Mouse (Mus musculus): ENCODE data around the gene Cela1. TPM values are rescaled to one million over a fixed set of nuclear protein-coding genes. Genes with fewer than 3 reads are reported as not detected.

Cela1 gene
- 1 to 10 TPM in 1 of 2 experiments, under 1 TPM in 1; 0.87 to 1.7 TPM for total RNA-seq (2021)
- long read RNA-seq, partial matches to known transcripts: 1 of 2 reads
- long read RNA-seq, other reads (novel, unspliced or antisense): 0 of 2 reads

DNA sequence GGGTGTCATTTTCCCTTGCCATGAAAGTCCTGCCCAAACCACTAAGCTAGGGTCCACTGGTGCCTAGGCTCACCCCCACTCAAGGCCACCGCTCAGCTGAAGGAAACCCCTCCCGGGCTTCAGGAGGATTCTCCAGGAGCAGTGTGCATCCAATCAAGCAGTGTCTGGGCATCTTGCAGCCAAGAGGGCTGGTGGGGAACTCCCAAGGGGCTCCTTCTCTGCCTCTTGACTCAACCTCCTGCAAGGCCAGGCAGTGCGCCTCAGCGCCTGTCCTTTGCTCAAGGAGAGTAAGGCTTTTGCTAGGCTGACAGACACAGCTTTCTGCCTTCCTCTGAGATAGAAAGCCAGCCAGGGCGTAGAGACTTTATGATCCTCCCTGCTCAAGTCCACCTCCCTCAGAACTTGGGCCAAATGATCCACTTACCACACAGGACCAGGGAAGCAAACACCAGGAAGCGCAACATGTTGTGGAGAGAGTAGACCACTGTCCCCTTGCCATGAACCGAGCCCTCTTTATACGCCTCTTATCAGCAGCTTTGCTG, at the start of gene Cela1:
Gene Cela1 (minus strand): TSS at position 492 of the 542 bp plus-strand sequence.
- DNase-seq (ENCODE audit: low spot score in 2 of 2): no peak

DNA sequence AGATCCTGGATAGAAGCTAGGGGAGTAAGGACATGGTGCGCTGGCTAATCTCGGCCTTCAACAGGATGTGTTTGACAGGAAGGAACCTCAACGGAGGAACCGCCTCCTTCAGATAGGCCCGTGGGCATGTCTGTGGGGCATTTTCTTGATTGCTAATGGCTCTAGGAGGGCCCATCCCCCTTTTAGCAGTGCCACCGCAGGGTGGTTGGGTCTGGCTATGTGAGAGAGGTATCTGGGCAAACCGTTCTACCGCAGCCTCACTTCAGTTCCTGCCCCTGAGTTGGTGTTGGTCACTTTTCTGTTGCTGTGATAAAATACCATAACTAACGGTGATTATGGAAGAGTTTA, 48.2 kb upstream of the Cela1 start:
- DNase-seq (ENCODE audit: low spot score in 2 of 2): no peak

DNA sequence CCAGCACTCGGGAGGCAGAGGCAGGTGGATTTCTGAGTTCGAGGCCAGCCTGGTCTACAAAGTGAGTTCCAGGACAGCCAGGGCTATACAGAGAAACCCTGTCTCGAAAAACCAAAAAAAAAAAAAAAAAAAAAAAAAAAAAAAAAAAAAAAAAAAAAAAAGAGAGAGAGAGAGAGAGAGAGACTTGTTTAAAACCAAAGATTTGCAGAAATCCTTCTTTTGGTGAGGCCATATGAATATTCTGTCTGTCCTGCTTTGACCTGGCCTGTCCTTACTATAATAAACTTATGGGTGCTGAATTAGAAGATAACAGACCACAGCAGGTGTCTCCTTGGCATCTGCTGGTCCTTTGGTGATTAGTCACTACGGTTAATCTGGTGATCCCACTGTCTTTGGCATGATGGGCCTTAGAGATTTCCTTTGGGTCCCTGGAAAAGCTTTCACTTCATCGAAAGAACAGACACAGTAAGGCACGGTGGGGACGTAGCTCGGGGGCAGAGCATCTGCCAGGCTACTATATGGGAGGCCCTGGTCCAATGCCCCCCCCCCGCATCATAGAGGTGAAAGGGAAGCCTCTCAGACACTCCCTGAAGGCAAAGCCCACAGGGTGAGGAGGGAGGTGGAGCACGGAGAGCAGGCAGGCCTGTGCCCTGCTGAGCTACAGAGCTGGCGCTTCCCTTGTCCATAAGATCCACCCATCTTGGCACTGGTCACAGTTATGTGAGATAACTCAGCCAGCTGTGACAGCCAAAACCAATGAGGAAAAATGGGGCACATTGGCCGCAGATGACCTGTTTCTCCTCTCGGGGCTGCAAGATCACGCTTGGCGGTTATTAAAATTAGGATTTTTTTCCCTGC, 47.6 kb upstream of the Cela1 start:
- no peak for DNase-seq (ENCODE audit: low spot score in 2 of 2)

DNA sequence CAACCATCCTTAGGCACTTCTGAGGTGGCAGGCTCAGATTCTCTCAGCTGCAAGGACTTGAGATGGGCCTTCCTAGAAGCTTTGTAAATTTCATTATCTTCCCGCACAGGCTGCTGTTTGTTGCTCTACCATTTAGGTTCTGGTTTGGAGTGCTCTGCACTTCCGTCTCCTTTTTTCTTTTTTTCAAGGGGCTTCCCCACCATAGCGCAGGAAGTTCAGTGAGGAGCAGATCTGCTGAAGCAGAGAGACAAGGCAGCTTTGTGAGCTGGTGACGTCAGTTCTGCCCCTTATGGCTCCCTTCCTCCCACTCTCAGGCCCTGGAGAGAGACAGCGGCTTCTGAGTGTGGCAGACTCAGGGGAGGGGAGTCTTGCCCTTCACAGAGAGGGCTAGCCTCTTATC, 44.9 kb upstream of the Cela1 start:
- DNase-seq (ENCODE audit: low spot score in 2 of 2): peak in 1 of 2 experiments; percentile 16

DNA sequence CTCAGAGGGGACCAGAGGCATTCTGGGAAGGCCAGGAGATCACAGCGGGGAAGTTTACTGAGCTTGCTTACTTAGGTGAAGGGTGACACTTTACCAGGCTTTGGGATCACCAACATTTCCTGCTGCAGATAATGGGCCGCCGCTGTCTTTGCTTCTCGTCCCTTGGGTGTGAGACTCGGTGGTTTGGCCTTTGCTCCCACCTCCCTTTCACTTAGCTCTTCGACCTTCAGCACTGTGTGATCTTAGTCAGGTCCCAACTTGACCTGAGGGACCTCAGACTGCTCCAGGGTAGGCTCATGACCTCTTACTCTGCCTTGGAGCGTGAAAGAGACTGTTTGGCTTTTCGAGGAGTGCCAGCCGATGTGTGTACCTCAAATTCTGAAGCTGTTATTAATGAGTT, 43.4 kb upstream of the Cela1 start:
- DNase-seq (ENCODE audit: low spot score in 2 of 2): no peak

DNA sequence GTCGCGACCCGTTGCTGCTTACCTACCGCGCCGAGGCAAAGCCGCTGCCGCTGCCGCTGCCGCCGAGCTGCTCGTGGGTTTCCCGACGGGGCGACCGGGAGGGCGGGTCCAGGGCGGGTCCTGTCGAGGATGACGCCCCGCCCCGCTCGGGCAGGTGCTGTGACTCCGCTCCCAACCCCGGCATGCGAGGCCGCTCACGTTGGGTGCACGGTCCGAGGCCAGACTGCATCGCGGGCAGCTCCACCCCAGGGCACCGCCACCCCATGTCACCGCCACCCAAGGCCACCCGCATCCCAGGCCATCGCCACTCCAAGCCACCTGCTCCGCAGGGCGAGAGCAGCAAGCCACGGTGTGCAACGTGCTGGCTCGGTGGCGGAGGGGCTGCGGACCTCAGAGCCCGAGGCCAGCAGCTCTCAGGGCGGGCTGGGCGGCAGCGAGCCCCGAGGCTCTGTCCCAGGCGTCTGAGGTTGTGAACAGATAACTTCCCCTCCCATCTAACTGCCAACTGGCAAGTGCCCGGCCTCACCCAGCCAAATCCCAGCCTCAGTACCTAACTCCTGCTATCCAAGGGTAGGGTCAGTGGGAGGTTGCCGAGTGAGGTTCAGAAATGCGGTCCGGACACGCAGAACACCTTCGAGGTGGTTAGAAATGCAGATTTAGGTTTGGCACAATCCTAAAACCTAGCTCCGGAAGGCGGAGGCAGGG, 41.7 kb upstream of the Cela1 start, which contains the start of gene Galnt6:
Gene Galnt6 (minus strand): TSS at position 96 of the 705 bp plus-strand sequence.
- no peak for DNase-seq (ENCODE audit: low spot score in 2 of 2)

DNA sequence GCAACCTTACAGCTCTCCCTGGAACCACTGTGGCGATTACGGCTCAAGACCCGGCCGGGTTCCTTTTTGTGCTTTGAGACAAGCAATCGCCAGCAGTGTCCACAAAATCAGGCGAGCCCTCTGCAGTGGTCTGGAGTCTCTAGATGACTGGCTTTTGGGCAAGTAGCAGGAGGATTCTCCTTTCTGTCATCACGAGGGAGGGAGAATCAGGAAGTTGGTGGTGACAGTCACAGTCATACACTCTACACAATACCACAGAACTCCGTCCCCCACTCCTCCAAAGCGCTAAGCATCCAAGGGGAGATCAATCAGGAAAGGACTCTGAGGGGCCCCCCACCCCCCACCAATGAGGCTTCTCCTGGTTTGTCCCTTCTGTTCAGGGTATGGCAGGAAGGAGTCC, 40.9 kb upstream of the Cela1 start:
- no peak for DNase-seq (ENCODE audit: low spot score in 2 of 2)

DNA sequence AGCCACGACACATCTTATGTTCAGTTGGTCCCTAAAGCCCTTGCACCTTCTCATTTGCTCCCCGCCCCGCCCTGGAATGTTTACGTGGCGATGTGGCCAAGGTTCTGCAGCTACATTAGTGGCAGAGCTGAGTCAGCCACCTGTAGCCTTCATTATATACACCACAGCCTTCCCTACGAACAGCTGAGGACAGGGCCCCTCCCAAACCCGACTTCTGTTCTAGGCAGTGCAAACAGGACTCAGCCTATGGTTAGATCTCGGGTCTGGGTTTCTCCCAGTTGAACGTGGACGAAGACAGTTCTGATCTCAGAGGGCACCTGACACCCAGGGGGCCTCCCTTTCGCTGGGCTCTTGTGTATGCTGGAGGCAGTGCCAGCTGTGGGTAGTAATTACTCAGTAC, 40.1 kb upstream of the Cela1 start:
- no peak for DNase-seq (ENCODE audit: low spot score in 2 of 2)

DNA sequence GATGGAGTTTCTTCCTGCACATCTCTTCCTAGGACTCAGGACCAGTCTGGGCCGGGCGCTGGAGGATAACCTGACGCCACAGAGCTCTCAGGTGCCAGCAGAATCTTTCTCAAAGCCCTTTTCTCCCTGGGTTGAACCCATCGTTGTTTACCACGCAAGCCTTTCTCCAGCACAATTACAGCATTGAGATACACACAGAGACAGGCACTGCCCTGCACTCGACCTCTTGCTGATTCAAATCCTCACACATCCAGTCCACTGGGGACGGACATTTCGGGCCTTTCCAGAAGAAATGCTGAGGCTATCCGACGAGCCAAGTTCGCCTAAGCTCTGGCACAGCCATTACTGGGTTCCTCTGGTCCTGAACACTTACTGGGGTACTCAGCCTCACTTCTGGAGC, 39.0 kb upstream of the Cela1 start:
- DNase-seq (ENCODE audit: low spot score in 2 of 2): no peak

DNA sequence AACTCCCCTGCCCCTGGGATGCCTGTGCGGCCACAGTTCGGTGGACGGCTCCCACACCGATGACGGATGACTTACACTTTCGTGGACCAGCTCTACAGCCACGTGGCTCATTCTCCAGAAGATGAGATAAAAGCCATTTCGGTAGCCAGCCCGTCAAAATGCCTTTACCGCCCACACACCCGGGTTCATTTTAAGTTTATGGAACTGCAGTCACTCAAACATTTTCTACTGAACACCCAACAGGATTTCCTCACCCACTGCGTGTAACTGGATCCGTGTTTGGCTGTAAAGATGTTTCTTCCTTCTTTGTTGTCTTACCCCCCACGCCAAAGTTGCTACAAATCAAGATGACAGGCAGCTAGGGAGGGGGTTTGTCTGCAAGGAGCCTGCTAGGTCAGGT, 35.8 kb upstream of the Cela1 start:
- no peak for DNase-seq (ENCODE audit: low spot score in 2 of 2)

DNA sequence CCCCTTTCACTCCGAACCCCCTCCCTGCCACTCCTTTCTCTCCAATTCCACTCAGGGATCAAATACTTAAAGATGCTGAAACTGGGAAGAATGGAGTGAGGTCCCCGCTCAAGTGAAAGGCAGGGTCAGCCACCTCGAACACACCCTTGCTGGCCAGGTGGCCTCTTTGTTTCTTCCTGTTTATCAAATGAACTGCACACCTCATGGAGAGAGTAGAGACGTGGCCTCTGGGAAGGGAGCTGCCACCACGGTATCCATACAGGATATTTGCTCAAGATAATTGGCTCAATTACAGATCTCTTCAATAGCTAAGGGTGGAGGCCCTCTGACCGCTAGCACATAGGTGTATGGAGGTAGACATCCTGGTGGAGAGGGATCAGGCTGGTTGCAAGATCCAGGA, 34.8 kb upstream of the Cela1 start:
- DNase-seq (ENCODE audit: low spot score in 2 of 2): no peak

DNA sequence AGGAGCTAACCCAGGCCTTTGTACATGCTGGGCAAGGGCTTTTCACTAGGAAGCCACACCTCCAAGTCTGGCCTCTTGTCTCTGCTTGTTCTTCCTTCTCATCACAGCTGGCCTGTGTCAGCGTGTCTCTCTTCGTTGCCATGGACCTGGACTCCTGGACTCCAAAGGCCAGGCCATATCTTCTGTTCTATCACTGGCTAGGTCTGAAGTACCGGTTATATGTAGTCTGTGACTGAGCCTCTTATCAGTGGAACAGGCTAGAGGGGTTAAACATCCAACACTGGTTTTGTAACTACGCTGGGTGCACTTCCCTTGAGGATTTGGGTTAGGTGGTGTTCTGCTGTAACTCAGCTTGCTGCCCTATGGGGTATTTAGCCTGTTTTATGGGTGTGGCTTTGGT, 34.3 kb upstream of the Cela1 start:
- DNase-seq (ENCODE audit: low spot score in 2 of 2): no peak

DNA sequence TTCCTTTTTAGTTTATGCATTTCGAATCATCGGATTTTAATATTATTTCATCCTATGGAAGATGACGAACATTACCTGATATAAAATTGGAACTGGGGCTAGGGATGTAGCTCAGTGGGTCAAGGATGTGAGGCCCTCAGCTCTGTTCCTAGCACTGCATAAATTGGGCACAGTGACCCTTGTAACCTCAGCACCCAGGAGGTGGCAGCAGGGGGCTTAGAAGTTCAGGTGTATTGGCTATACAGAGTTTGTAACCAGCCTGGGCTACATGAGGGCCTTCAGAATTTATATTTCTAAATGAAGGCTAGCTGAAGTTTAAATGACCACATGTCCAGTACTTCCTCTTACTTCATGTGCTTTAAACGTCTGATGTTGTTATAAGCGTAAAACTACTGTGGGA, 33.7 kb upstream of the Cela1 start:
- DNase-seq (ENCODE audit: low spot score in 2 of 2): no peak

DNA sequence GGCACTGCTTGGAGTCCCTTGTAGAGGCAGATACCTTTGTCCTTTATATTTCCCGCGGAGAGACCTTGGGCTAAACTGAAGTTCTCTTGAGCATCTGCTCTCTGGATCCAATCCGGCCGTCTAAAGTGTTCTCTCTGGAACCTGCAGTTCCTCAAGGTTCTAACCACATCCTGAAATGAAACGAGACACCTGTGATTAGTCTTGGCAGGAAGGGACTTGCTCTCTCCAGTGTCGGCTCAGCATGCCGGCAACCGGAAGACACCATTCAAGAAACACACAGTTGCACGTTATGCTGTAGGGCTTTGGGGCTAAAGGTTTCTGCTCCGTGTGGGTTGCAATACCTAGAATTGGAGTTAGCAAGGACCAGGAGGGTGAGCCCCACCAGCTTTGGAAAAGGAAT, 32.3 kb upstream of the Cela1 start:
- no peak for DNase-seq (ENCODE audit: low spot score in 2 of 2)

DNA sequence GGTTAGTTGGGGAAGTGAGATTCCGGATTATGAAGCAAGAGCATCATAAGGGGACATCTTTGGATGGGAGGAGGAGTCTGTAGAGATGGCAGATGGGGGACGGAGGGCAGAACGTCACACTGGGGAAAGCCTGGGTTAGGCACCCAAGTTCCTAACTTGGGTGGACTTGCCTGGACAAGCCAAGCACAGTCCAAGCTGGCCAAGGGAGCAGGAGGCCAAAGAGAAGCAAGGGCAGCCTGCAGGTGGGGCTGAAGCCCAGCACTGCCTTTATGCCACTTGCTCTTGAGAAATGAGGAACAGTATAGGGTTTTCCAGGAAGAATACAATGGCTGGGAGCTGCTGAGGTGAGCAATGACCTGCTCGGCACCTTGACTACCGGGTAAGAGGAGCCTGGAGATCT, 31.5 kb upstream of the Cela1 start:
- DNase-seq (ENCODE audit: low spot score in 2 of 2): no peak

DNA sequence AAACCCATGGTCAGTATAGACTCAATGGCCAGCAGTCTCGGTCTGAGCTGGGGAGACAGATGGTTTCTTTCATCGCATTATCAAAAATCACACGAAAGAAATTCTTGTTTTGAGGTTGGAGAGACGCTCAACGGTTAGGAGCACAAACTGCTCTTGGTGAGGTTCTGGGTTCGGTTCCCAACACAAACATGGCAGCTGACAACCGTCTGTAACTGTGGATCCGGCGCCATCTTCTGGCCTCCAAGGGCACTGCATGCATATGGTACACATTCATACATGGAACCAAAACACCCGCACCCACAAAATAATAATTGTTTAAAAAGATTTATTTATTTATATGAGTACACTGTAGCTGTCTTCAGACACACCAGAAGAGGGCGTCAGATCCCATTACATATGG, 30.9 kb upstream of the Cela1 start:
- DNase-seq (ENCODE audit: low spot score in 2 of 2): no peak

DNA sequence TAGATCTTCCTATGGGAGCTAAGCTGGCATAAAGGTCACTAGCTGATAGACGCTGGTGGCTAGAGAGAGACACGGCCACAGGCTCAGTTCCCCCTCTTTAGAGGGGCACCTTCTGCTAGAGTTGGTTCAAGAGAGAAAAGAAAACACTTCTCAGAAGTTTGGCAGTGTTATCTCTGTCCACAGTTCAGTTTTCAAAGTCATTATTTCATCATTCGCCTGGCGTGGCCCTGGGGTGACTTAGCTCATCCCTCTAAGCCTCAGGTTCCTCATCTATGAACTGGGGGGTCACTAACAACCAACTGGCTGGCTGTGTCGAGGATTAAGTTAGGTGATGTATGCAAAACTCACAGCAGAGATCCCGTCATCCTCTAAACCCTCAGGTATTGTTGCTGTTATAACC, 30.2 kb upstream of the Cela1 start:
- no peak for DNase-seq (ENCODE audit: low spot score in 2 of 2)

DNA sequence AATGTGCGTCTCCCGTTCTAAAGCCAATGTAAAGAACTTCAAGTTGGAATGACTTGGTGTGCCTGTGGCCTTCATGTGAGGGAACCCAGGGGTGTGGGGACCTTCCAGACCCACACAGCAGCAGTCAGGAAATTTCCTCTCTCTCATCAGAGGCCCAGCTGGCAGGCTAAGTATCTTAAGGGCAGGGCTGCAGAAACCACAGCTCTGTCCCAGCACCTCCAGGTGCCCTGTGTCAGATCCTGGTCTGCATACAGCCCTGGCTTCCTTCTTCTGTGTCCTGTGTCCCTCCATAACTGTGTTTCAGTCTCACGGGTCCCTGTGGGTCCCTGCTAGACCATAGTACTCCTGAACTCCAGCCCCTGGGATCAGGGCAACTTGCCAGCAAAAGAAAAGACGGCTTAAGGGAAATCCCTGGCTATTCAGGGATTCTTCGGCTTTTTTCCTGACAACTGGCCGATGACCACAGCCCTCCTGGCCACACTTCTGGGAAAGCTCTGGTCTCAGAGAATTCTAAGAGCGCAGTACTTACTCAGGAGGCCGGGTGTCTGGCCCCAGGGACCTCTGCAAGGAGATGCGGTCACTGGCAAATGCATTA, 27.8 kb upstream of the Cela1 start:
- DNase-seq (ENCODE audit: low spot score in 2 of 2): no peak

DNA sequence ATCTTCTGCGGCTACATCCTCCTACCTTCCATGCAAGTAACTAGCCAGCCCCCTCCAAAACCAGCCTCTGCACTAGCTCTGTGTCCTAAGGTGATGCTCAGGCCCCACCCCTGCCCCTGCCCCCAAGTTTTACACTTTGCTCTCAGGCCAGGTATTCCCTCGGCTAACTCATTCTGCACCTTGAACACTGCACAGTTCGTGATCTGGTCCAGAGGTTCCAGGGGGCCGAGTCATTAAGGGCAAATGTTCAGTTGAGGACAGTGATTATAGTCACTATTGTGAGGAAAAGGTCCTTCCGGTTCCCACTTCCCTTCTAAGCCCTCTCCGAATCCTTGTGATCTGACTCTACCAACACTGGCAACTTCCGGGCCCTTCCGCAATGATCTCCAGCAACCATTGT, 26.7 kb upstream of the Cela1 start:
- DNase-seq (ENCODE audit: low spot score in 2 of 2): no peak

DNA sequence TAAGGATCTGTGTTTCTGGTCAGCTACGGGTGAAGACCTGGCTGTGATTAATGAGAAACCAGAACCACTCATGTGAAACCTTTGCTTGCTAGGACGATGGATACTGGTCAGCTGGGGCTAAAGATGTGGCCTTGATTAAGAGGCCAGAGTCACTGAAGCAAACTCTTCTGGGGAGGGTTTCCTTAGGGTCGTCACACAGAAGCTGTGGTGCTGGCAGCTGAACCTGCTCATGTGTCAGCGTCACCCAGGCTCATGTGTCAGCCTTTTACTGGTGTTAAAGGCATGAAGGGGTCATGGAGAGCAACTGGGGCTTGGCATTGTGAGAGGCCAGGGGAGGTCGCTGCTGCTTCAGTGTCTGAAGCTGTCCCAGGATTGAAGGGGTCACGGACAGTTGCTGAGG, 23.1 kb upstream of the Cela1 start:
- DNase-seq (ENCODE audit: low spot score in 2 of 2): no peak

DNA sequence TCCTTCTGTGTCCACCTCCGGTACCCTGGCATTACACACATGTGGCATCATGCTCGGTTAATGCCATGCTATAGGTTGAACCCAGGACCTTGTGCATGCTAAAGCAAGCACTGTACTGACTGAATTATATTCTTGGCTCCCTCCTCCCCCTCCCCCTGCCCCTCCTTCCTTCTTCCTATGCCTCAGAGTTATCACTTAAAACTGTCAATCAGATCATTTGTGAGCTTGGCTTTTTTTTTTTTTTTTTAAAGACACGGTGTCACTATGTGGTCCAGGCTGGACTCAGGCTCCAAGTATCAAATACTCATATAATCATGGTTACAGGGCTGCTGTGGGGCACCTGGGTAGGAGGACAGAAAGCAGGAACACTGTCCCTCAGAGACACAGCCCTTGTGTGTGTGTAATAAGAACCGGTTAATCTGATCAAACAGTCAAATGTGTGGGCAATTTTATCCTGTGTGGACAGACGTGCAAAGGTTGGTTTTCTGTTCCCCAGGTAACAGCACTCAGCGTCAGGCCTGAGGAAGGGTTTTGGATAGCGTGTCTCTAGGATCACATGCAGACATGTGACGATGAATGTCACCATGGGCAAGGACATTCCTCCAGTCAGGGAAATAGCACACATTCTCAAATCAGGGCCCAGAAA, 20.8 kb upstream of the Cela1 start:
- DNase-seq (ENCODE audit: low spot score in 2 of 2): no peak
